Mouse (Mus musculus) erythroid progenitor cell, adult 5-6 weeks (primary cell): ENCODE results near the gene Eif4a2. TPM values are rescaled to one million over a fixed set of nuclear protein-coding genes. Genes with fewer than 3 reads are reported as not detected.
A peak's percentile ranks its signal among the peaks of the same experiment; 100 is the strongest.
"Not testable (repeated sequence)": the region's sequence is repeated elsewhere in the genome, so short reads cannot be mapped to it uniquely, and the experiment has no call there.

ENCODE experiments used
- ATAC-seq: replicated peaks from 2 replicates; pipeline ENCODE4 v1.8.0; 2016; ENCODE audit warnings: moderate number of reproducible peaks, mild to moderate bottlenecking, moderate TSS enrichment, inconsistent platforms; ENCODE audit not compliant: poor library complexity, low FRiP score, severe bottlenecking
- total RNA-seq, 2 experiments: library from RNA; stranded (forward) in 1 of 2; stranded (reverse) in 1 of 2; fragments of 150-400 nt in 1 of 2; fragments of 186-747, 209-891 nt in 1 of 2; gene quantifications; 2 replicates each; pipeline versions ENCODE4 v1.2.3 to v1.2.4; 2015 to 2017; ENCODE audit warnings: low replicate concordance in 2 of 2

Gene Eif4a2
- total RNA-seq (2015; ENCODE audit: low replicate concordance) = 140 and 151 TPM in 2 replicates
- total RNA-seq (2017; ENCODE audit: low replicate concordance) = 189 and 232 TPM in 2 replicates

GRCm38 (mm10) chr16:23107231-23107942 lies at the start of gene Eif4a2:
TSS of gene Eif4a2 (plus strand) at chr16:23107444.
- peak; percentile 91 for ATAC-seq

GRCm38 (mm10) chr16:23057668-23058447 lies 49.4 kb upstream of the Eif4a2 start, which contains the start of gene Kng1:
TSS of gene Kng1 (plus strand) at chr16:23057865.
- not testable (repeated sequence) for ATAC-seq

GRCm38 (mm10) chr16:23059630-23060029 lies 47.6 kb upstream of the Eif4a2 start:
- ATAC-seq = not testable (repeated sequence)

GRCm38 (mm10) chr16:23060781-23061325 lies 46.4 kb upstream of the Eif4a2 start:
- ATAC-seq = not testable (repeated sequence)

GRCm38 (mm10) chr16:23077516-23077915 lies 29.7 kb upstream of the Eif4a2 start:
- ATAC-seq = not testable (repeated sequence)

GRCm38 (mm10) chr16:23087159-23087558 lies 20.1 kb upstream of the Eif4a2 start:
- not testable (repeated sequence) for ATAC-seq

GRCm38 (mm10) chr16:23087712-23088111 lies 19.5 kb upstream of the Eif4a2 start:
- not testable (repeated sequence) for ATAC-seq

GRCm38 (mm10) chr16:23088491-23088890 lies 18.8 kb upstream of the Eif4a2 start:
- not testable (repeated sequence) for ATAC-seq

- not testable (repeated sequence) for ATAC-seq
These were observed 15.9 kb upstream of the Eif4a2 start for GRCm38 (mm10) chr16:23091345-23091744.

GRCm38 (mm10) chr16:23093321-23093953 lies 13.8 kb upstream of the Eif4a2 start:
- no peak for ATAC-seq

GRCm38 (mm10) chr16:23094136-23094535 lies 13.1 kb upstream of the Eif4a2 start:
- ATAC-seq = no peak; the same call in 1 of the 2 replicates

GRCm38 (mm10) chr16:23095581-23095980 lies 11.7 kb upstream of the Eif4a2 start:
- not testable (repeated sequence) for ATAC-seq

- not testable (repeated sequence) for ATAC-seq
These were observed 10.4 kb upstream of the Eif4a2 start for GRCm38 (mm10) chr16:23096886-23097285.

- ATAC-seq = not testable (repeated sequence)
These were observed 9.7 kb upstream of the Eif4a2 start for GRCm38 (mm10) chr16:23097290-23098104.

- not testable (repeated sequence) for ATAC-seq
These were observed 9.2 kb upstream of the Eif4a2 start for GRCm38 (mm10) chr16:23098105-23098452.

- ATAC-seq = no peak
These were observed 7.6 kb upstream of the Eif4a2 start for GRCm38 (mm10) chr16:23099632-23100031.

GRCm38 (mm10) chr16:23100099-23100575 lies 7.1 kb upstream of the Eif4a2 start:
- no peak for ATAC-seq

GRCm38 (mm10) chr16:23100613-23101012 lies 6.6 kb upstream of the Eif4a2 start:
- no peak for ATAC-seq
